ENCODE assay signal across 32 mouse cellular contexts in the genomic region with DNA sequence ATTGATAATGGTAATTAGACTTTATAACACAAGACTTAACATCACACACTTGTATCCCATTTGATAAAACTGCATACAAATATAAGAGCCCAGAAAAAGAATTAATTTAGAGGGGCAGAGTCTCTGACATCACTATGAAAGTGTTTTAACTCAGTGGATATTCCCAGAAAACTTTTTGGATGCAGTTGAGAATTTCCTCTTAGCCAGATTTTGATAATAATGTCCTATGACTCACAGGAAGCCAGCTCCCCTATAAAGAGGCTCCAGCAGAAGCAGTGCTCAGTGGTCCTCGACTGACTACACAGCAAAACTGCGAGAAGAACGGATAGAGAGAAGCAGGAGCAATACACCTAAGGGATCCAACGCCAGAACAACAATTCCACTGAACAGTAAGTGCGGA. TPM values are rescaled to one million over a fixed set of nuclear protein-coding genes. Genes with fewer than 3 reads are reported as not detected.
A peak's percentile ranks its signal among the peaks of the same experiment; 100 is the strongest.
DNase-seq lines count a peak whose midpoint lies in the region; ATAC-seq lines count a peak whose summit lies in the region.
"Had no signal": no experiment of that assay in that cellular context is flagged by ENCODE, and none has a peak within 500 bp of the region (broad histone marks: within the 10 kb centered on the region; RNA-seq: fewer than 3 reads in every experiment).

Gene Sele (plus strand): TSS at position 301 of the 400 bp plus-strand sequence.

- no peaks in the 10 kb centered on the region for H3K9me3 ChIP-seq in heart, embryonic 14.5 days (ENCODE audit: control insufficient read depth, low read length)
- no peaks in the 10 kb centered on the region for H3K9me3 ChIP-seq in heart, embryonic 10.5 days
- H3K9me3 ChIP-seq in heart, embryonic 11.5 days (replicated peaks; ENCODE audit: control insufficient read depth, low read length): no peaks in the 10 kb centered on the region
- H3K9me3 ChIP-seq: embryonic facial prominence, embryonic 15.5 days; heart, embryonic 13.5 days; hindbrain, embryonic 10.5 days; hindbrain, embryonic 13.5 days; intestine, embryonic 15.5 days had no signal

- no peaks in the 10 kb centered on the region for H3K27me3 ChIP-seq in heart, embryonic 14.5 days (ENCODE audit: control insufficient read depth, insufficient read depth, low read length)
- H3K27me3 ChIP-seq in heart, embryonic 10.5 days (ENCODE audit: insufficient read depth, poor library complexity, severe bottlenecking): no peaks in the 10 kb centered on the region
- no peaks in the 10 kb centered on the region for H3K27me3 ChIP-seq in heart, embryonic 11.5 days (ENCODE audit: control insufficient read depth, insufficient read depth, low read length)
- H3K27me3 ChIP-seq: embryonic facial prominence, embryonic 15.5 days; heart, embryonic 13.5 days; hindbrain, embryonic 13.5 days; intestine, embryonic 15.5 days had no signal

- no peak for ATAC-seq in heart, embryonic 14.5 days (ENCODE audit: insufficient number of reproducible peaks, insufficient read depth, low FRiP score, low read depth)
- no peak for ATAC-seq in heart, embryonic 11.5 days (replicated peaks; ENCODE audit: insufficient number of reproducible peaks, low FRiP score, low TSS enrichment)
- ATAC-seq: activated CD4-positive, CD25-positive, alpha-beta regulatory T cell, adult 4 months; CD4-positive, CD25-positive, alpha-beta regulatory T cell, adult 4 months; forebrain, embryonic 14.5 days; forebrain, postnatal 0 days; hindbrain, embryonic 16.5 days; intestine, embryonic 15.5 days had no signal

- no peaks in the 10 kb centered on the region; a peak in 1 of 4 replicates for H3K4me1 ChIP-seq in heart, embryonic 14.5 days (ENCODE audit: control insufficient read depth in 2 of 2, insufficient read depth in 2 of 2, low read length in 2 of 2)
- H3K4me1 ChIP-seq in heart, embryonic 10.5 days: no peaks in the 10 kb centered on the region
- no peaks in the 10 kb centered on the region for H3K4me1 ChIP-seq in heart, embryonic 11.5 days (ENCODE audit: control insufficient read depth, insufficient read depth, low read length)
- H3K4me1 ChIP-seq: embryonic facial prominence, embryonic 15.5 days; hindbrain, embryonic 13.5 days; intestine, embryonic 15.5 days had no signal

- H3K4me2 ChIP-seq in heart, embryonic 14.5 days (ENCODE audit: low read length): peak within 1 kb of the TSS; percentile 7; the same call in 1 of the 2 replicates
- H3K4me2 ChIP-seq in heart, embryonic 11.5 days: no peak within 1 kb of the TSS
- H3K4me2 ChIP-seq: embryonic facial prominence, embryonic 15.5 days; heart, embryonic 13.5 days; hindbrain, embryonic 13.5 days; intestine, embryonic 15.5 days had no signal

- H3K4me3 ChIP-seq in heart, embryonic 14.5 days (ENCODE audit: control insufficient read depth in 1 of 2, insufficient read depth in 1 of 2, low read depth in 1 of 2, low read length in 2 of 2): no peak within 1 kb of the TSS
- H3K4me3 ChIP-seq in heart, embryonic 10.5 days: no peak within 1 kb of the TSS
- no peak within 1 kb of the TSS for H3K4me3 ChIP-seq in heart, embryonic 11.5 days (ENCODE audit: low read depth, low read length)
- H3K4me3 ChIP-seq: embryonic facial prominence, embryonic 15.5 days; gastrocnemius, adult 2 months; heart, embryonic 13.5 days; hindbrain, embryonic 10.5 days; hindbrain, embryonic 13.5 days; intestine, embryonic 15.5 days had no signal

- DNase-seq in heart, embryonic 10.5 days (ENCODE audit: low spot score): no peak
- peak; percentile 15 to 24 for DNase-seq in heart, postnatal 10 days
- DNase-seq in urinary bladder, adult 2 months (ENCODE audit: low spot score): no peak
- no peak for DNase-seq in urinary bladder, postnatal 10 days (ENCODE audit: low spot score)
- DNase-seq in thymus, postnatal 0 days (ENCODE audit: low spot score): no peak
- DNase-seq: adrenal gland, adult 8-10 months; adrenal gland, postnatal 25 days; cerebellum, adult 11-12 months; cerebellum, adult 8-10 months; cerebellum, postnatal 10 days; cerebellum, postnatal 36 days; embryo, embryonic 11 days; forebrain, postnatal 0 days; gastrocnemius, adult 2 months; gastrocnemius, postnatal 14 days; kidney, adult 11 months had no signal

- no peak within 1 kb of the TSS for H3K27ac ChIP-seq in heart, embryonic 14.5 days (replicated peaks in 1 of 2; ENCODE audit: control insufficient read depth in 1 of 2, insufficient read depth in 1 of 2, low read depth in 2 of 2, low read length in 2 of 2)
- H3K27ac ChIP-seq in heart, embryonic 10.5 days: no peak within 1 kb of the TSS
- H3K27ac ChIP-seq in heart, embryonic 11.5 days (ENCODE audit: low read depth, low read length): no peak within 1 kb of the TSS
- H3K27ac ChIP-seq: embryonic facial prominence, embryonic 15.5 days; gastrocnemius, adult 2 months; heart, embryonic 13.5 days; hindbrain, embryonic 10.5 days; hindbrain, embryonic 13.5 days; intestine, embryonic 15.5 days had no signal

- intact Hi-C loops in heart, postnatal 10 days (cut with DNase I): no loop called here

- no peak within 1 kb of the TSS for H3K9ac ChIP-seq in heart, embryonic 14.5 days (ENCODE audit: low read length)
- H3K9ac ChIP-seq in heart, embryonic 11.5 days (ENCODE audit: low read depth, low read length): no peak within 1 kb of the TSS
- H3K9ac ChIP-seq: embryonic facial prominence, embryonic 15.5 days; forebrain, postnatal 0 days; heart, embryonic 13.5 days; hindbrain, embryonic 13.5 days; intestine, embryonic 15.5 days had no signal

- H3K36me3 ChIP-seq in heart, embryonic 14.5 days (ENCODE audit: control insufficient read depth, insufficient read depth, low read length): no peaks in the 10 kb centered on the region
- H3K36me3 ChIP-seq in heart, embryonic 10.5 days: no peaks in the 10 kb centered on the region
- no peaks in the 10 kb centered on the region for H3K36me3 ChIP-seq in heart, embryonic 11.5 days (ENCODE audit: control insufficient read depth, insufficient read depth, low read length)
- H3K36me3 ChIP-seq: embryonic facial prominence, embryonic 15.5 days; heart, embryonic 13.5 days; hindbrain, embryonic 10.5 days; hindbrain, embryonic 13.5 days; intestine, embryonic 15.5 days had no signal

- WGBS in heart, embryonic 14.5 days: 72% methylated on average over 5 of the region's 5 CpGs
- WGBS in heart, embryonic 10.5 days: 61% methylated on average over 5 of the region's 5 CpGs
- 63% methylated on average over 5 of the region's 5 CpGs for WGBS in heart, embryonic 11.5 days (ENCODE audit: insufficient replicate concordance)

RNA-seq across cellular contexts. Expression of gene Sele, which starts in this region (rescaled TPM):
- polyA plus RNA-seq in heart, embryonic 14.5 days (2014; fragmentation: Nextera tagmentation; extraction: Ambion mirVana): 1.9 and 2.2 TPM in 2 replicates
- 0.12 TPM in 1 of 2 replicates, not detected in the other for polyA plus RNA-seq in heart, embryonic 10.5 days (2016; fragmentation: Nextera tagmentation; extraction: Ambion mirVana)
- total RNA-seq in heart, postnatal 10 days (2021): 1 to 10 TPM; 2.3 to 3.6 TPM
- polyA plus RNA-seq in heart, embryonic 11.5 days (2014; fragmentation: Nextera tagmentation; extraction: Ambion mirVana): 0.09 TPM in 1 of 2 replicates, not detected in the other
- polyA plus RNA-seq in urinary bladder, adult 2 months (2012; rRNA removed): 13.6 and 18.0 TPM in 2 replicates
- polyA plus RNA-seq in thymus, postnatal 0 days (2015; fragmentation: Nextera tagmentation; extraction: Ambion mirVana): 0.23 and 0.48 TPM in 2 replicates
- total RNA-seq: forebrain, postnatal 0 days; gastrocnemius, adult 2 months; gastrocnemius, postnatal 14 days; MEL had no signal
- polyA plus RNA-seq: activated CD4-positive, CD25-positive, alpha-beta regulatory T cell, adult 4 months; cortical plate, adult 2 months; embryonic facial prominence, embryonic 11.5 days; forebrain, embryonic 11.5 days; forebrain, embryonic 14.5 days; forebrain, postnatal 0 days; frontal cortex, adult 2 months; hindbrain, embryonic 10.5 days; hindbrain, embryonic 13.5 days; hindbrain, embryonic 16.5 days had no signal

Comparison
In these comparisons a context has a peak if more than half of its experiments do, and no peak if none do; other contexts are left out.
1. DNase-seq: peak in heart, postnatal 10 days (2 of 2); none in heart, embryonic 10.5 days (single experiment), urinary bladder, adult 2 months (single experiment), urinary bladder, postnatal 10 days (single experiment) and thymus, postnatal 0 days (single experiment).